Mouse (Mus musculus) hindbrain, embryonic 12.5 days (tissue): ENCODE measurements around the gene Gm3755. TPM values are rescaled to one million over a fixed set of nuclear protein-coding genes. Genes with fewer than 3 reads are reported as not detected.
"Not testable (repeated sequence)": the region's sequence is repeated elsewhere in the genome, so short reads cannot be mapped to it uniquely, and the experiment has no call there.

Source experiments
- ATAC-seq: fragments of 200-750 bp; cut with Nextera tagmentation; 2 replicates; pipeline ENCODE4 v1.8.0; 2017; ENCODE audit warnings: moderate TSS enrichment; ENCODE audit not compliant: low FRiP score
- H3K27ac ChIP-seq: fragments of 300-500 bp; sonication (generic); 2 replicates; pipeline ENCODE4 v1.5.1; 2016; ENCODE audit warnings: mild to moderate bottlenecking
- H3K27me3 ChIP-seq: fragments of 300-500 bp; sonication (generic); 2 replicates; pipeline ENCODE4 v1.6.1; 2016; ENCODE audit warnings: mild to moderate bottlenecking
- H3K36me3 ChIP-seq: fragments of 300-500 bp; sonication (generic); 2 replicates; pipeline ENCODE4 v1.6.1; 2016; ENCODE audit warnings: mild to moderate bottlenecking
- H3K4me1 ChIP-seq: fragments of 300-500 bp; sonication (generic); 2 replicates; pipeline ENCODE4 v1.6.1; 2016
- H3K4me2 ChIP-seq: fragments of 300-500 bp; sonication (generic); replicated peaks from 2 replicates; pipeline ENCODE4 v1.6.1; 2016; ENCODE audit warnings: mild to moderate bottlenecking
- H3K4me3 ChIP-seq: fragments of 300-500 bp; sonication (generic); 2 replicates; pipeline ENCODE4 v1.5.1; 2016; ENCODE audit warnings: mild to moderate bottlenecking
- H3K9ac ChIP-seq: fragments of 300-500 bp; sonication (generic); 2 replicates; pipeline ENCODE4 v1.6.1; 2016; ENCODE audit warnings: mild to moderate bottlenecking, moderate library complexity
- H3K9me3 ChIP-seq: fragments of 300-500 bp; sonication (generic); replicated peaks from 2 replicates; pipeline ENCODE4 v1.6.1; 2016; ENCODE audit warnings: mild to moderate bottlenecking
- WGBS: fragments of 180-500 bp; shearing (Covaris S2); methylation state at CpG from one replicate; pipeline ENCODE4 v1.1.7; 2016; 5-methylcytosine and 5-hydroxymethylcytosine counted together
- polyA plus RNA-seq: library from polyadenylated mRNA; unstranded; fragments of >200 nt; fragmentation: Nextera tagmentation; extraction: Ambion mirVana; gene quantifications from 2 replicates; pipeline ENCODE4 v1.2.1, GENCODE M21; 2016

Gene Gm3755
- 0.18 TPM in 1 of 2 replicates, not detected in the other for polyA plus RNA-seq

DNA sequence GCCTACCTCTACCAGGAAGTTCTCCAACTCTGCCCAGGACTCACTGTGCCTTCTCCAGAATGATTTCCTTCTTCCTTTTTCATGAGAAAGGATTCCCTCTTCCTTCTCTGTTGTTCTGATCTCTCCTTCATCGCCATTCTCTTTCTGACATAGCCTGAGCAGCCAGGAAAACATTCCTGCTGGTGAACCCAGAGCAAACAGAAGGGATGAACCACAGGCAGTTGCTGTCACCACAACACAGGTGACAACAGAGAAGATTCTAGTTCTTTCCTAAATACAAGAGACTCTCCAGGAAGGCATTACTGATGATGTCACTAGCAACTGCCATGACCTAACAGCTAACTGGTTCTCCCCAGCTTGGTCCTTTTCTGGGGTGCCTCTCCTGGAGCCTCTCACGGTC is at the start of gene Gm3755:
Gene Gm3755, minus strand, starts transcription at position 101 of the 400 bp plus-strand sequence.
- not testable (repeated sequence) for H3K4me2 ChIP-seq, H3K4me3 ChIP-seq, H3K9me3 ChIP-seq, H3K27me3 ChIP-seq, H3K4me1 ChIP-seq, H3K9ac ChIP-seq, ATAC-seq, H3K36me3 ChIP-seq, H3K27ac ChIP-seq
- WGBS = no CpG with 5 or more reads among the region's 2 CpGs

DNA sequence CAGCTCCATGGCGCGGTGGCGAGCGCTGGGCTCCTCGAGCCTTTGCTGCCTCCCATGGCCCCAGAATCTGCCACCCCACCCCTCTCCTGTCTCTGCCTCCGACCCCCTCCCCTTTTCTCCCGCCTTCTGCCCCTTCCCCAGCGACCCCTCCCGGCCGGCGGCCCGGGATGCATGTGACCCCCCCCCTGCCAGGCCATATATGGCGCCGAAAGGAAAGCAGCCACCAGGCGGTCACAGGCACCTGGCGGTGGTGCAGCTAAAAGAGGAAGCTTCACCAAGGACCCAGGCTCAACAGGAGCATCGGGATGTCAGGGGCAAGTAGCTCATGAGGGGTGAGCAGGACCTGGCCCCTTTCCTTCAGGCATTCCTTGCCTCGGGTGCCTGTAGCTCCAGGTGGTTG is 38.0 kb upstream of the Gm3755 start:
- 0% methylated on average over 11 of the region's 18 CpGs for WGBS
- not testable (repeated sequence) for H3K4me1 ChIP-seq, H3K27ac ChIP-seq, H3K36me3 ChIP-seq, H3K9me3 ChIP-seq, ATAC-seq, H3K27me3 ChIP-seq
- peak overlapping the region; percentile 58 for H3K4me2 ChIP-seq
- H3K4me3 ChIP-seq = peak overlapping the region; percentile 40
- H3K9ac ChIP-seq = peak overlapping the region; percentile 59

DNA sequence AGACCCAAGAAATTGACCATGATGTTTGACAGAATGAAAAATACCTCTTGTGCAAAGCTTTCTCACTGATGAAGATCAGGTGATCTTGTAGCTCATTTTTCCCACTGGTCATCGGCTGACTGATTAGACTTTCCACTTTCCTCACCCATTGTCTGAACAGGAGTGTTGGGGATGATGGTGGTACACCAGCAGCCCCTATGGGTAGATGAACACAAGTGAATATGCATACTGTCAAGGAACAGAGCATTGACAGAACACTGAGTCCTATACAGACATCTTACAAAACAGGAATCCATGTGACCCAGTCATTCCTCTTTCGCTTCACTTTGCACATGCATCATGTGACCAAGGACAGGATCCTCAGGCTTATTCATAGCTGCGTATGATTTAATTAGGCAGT is 32.9 kb upstream of the Gm3755 start, which contains the start of gene Gm3752:
Gene Gm3752, minus strand, starts transcription at position 101 of the 400 bp plus-strand sequence.
- H3K9ac ChIP-seq, H3K9me3 ChIP-seq, H3K27me3 ChIP-seq, H3K4me3 ChIP-seq, ATAC-seq, H3K4me2 ChIP-seq, H3K36me3 ChIP-seq, H3K27ac ChIP-seq, H3K4me1 ChIP-seq: not testable (repeated sequence)
- 89% methylated on average over 1 of the region's 3 CpGs for WGBS

DNA sequence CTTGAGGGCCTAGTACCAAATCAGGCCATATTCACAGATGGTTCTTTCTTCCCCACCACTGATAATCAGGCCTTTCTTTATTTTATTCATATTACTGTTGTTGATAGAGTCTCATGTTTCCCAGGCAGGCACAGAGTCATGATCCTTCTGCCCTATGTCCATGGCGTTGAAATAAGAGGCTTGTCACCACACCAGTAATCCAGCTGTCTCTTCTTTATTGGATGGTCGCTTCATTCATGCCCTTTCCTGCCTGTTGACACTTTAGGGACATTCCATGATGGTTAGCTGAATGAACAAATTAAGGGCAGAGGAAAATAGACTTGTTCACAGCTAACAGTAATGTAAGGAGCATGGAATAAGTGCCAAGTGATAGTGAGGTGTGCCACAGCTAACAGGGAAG is 28.2 kb downstream of the Gm3755 start:
- H3K4me2 ChIP-seq, H3K27ac ChIP-seq, H3K4me1 ChIP-seq, ATAC-seq, H3K27me3 ChIP-seq, H3K4me3 ChIP-seq, H3K36me3 ChIP-seq, H3K9ac ChIP-seq, H3K9me3 ChIP-seq: not testable (repeated sequence)
- WGBS = 80% methylated on average over 2 of the region's 2 CpGs

Other genes with a start within 250 kb of the Gm3755 start
- not detected in 2 replicates for gene Gm3727, start 186.2 kb downstream of the Gm3755 start, polyA plus RNA-seq
- gene Gm3739, start 135.9 kb downstream of the Gm3755 start, polyA plus RNA-seq = 3.1 and 3.5 TPM in 2 replicates
- not detected in 2 replicates for gene Gm5797, start 118.5 kb downstream of the Gm3755 start, polyA plus RNA-seq
- gene Gm8374, start 85.8 kb downstream of the Gm3755 start, polyA plus RNA-seq = not detected in 2 replicates
- gene Gm3752, start 32.8 kb upstream of the Gm3755 start, polyA plus RNA-seq = 4.0 and 4.5 TPM in 2 replicates
- gene Gm3558, start 117.6 kb upstream of the Gm3755 start, polyA plus RNA-seq = 2.0 and 2.2 TPM in 2 replicates
- not detected in 2 replicates for gene Gm10338, start 144.7 kb upstream of the Gm3755 start, polyA plus RNA-seq
- gene Gm10128, start 193.1 kb upstream of the Gm3755 start, polyA plus RNA-seq = not detected in 2 replicates